Mouse (Mus musculus) forebrain, embryonic 12.5 days (tissue): ENCODE measurements around the gene Gpr39. TPM values are rescaled to one million over a fixed set of nuclear protein-coding genes. Genes with fewer than 3 reads are reported as not detected.

Experiments used
- ATAC-seq: fragments of 200-750 bp; cut with Nextera tagmentation; 2 replicates; pipeline ENCODE4 v1.8.0; 2017; ENCODE audit warnings: moderate TSS enrichment; ENCODE audit not compliant: low FRiP score
- H3K27ac ChIP-seq: fragments of 300-500 bp; sonication (generic); 2 replicates; pipeline ENCODE4 v1.5.1; 2016; ENCODE audit warnings: mild to moderate bottlenecking
- H3K27me3 ChIP-seq: fragments of 300-500 bp; sonication (generic); 2 replicates; pipeline ENCODE4 v1.6.1; 2016; ENCODE audit warnings: mild to moderate bottlenecking
- H3K36me3 ChIP-seq: fragments of 300-500 bp; sonication (generic); replicated peaks from 2 replicates; pipeline ENCODE4 v1.6.1; 2016; ENCODE audit warnings: mild to moderate bottlenecking
- H3K4me1 ChIP-seq: fragments of 300-500 bp; sonication (generic); 2 replicates; pipeline ENCODE4 v1.6.1; 2016
- H3K4me2 ChIP-seq: fragments of 300-500 bp; sonication (generic); 2 replicates; pipeline ENCODE4 v1.6.1; 2016; ENCODE audit warnings: mild to moderate bottlenecking, moderate library complexity
- H3K4me3 ChIP-seq: fragments of 300-500 bp; sonication (generic); replicated peaks from 2 replicates; pipeline ENCODE4 v1.5.1; 2016; ENCODE audit warnings: mild to moderate bottlenecking
- H3K9ac ChIP-seq: fragments of 300-500 bp; sonication (generic); 2 replicates; pipeline ENCODE4 v1.6.1; 2016; ENCODE audit warnings: mild to moderate bottlenecking
- H3K9me3 ChIP-seq: fragments of 300-500 bp; sonication (generic); 2 replicates; pipeline ENCODE4 v1.6.1; 2016
- WGBS: fragments of 180-500 bp; shearing (Covaris S2); methylation state at CpG from one replicate; pipeline ENCODE4 v1.1.7; 2016; 5-methylcytosine and 5-hydroxymethylcytosine counted together
- polyA plus RNA-seq: library from polyadenylated mRNA; unstranded; fragments of >200 nt; fragmentation: Nextera tagmentation; extraction: Ambion mirVana; gene quantifications from 2 replicates; pipeline ENCODE4 v1.2.1, GENCODE M21; 2016

Gpr39 gene
- polyA plus RNA-seq, 1 experiment from 2014 or later: not detected

GRCm38 (mm10) chr1:125663104-125663503 lies 13.7 kb upstream of the Gpr39 start:
- no peaks in the 10 kb centered on the region for H3K36me3 ChIP-seq
- H3K27ac ChIP-seq: no peak overlapping the region
- no peak overlapping the region for H3K4me3 ChIP-seq
- no peak overlapping the region for H3K9ac ChIP-seq
- H3K4me2 ChIP-seq: no peak overlapping the region
- 81% methylated on average over 4 of the region's 4 CpGs for WGBS
- no peaks in the 10 kb centered on the region for H3K4me1 ChIP-seq
- ATAC-seq: no peak
- no peaks in the 10 kb centered on the region for H3K9me3 ChIP-seq
- H3K27me3 ChIP-seq: no peaks in the 10 kb centered on the region

GRCm38 (mm10) chr1:125665127-125665637 lies 11.6 kb upstream of the Gpr39 start:
- H3K27me3 ChIP-seq: no peaks in the 10 kb centered on the region
- no peak overlapping the region for H3K27ac ChIP-seq
- no peaks in the 10 kb centered on the region for H3K4me1 ChIP-seq
- no peaks in the 10 kb centered on the region for H3K36me3 ChIP-seq
- WGBS: 79% methylated on average over 5 of the region's 5 CpGs
- no peaks in the 10 kb centered on the region for H3K9me3 ChIP-seq
- ATAC-seq: no peak
- H3K9ac ChIP-seq: no peak overlapping the region
- no peak overlapping the region for H3K4me2 ChIP-seq
- no peak overlapping the region for H3K4me3 ChIP-seq

DNA sequence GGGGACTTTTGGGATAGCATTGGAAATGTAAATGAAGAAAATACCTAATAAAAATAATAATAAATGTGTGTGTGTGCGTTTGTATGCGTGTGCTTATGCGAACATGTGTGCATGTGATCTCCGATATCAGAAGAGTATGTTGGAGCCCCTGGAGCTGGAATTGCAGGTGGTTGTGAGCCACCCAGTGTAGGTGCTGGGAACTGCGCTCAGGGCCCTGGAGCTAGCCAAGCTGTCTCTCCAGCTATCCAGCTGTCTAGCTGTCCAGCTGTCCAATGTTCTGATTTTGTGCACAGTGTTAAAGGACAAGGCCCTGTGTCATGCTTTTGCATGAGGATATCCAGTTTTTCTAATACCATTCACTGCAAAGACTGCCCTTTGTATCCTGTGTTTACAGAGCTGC lies 7.8 kb upstream of the Gpr39 start:
- Histone ChIP-seq H3K9me3 (no peaks in the 10 kb centered on the region), H3K27me3 (no peaks in the 10 kb centered on the region), H3K9ac (no peak overlapping the region), H3K4me3 (no peak overlapping the region), H3K36me3 (no peaks in the 10 kb centered on the region), H3K4me1 (no peaks in the 10 kb centered on the region), H3K4me2 (no peak overlapping the region), H3K27ac (no peak overlapping the region)
- no peak for ATAC-seq
- 87% methylated on average over 5 of the region's 5 CpGs for WGBS

DNA sequence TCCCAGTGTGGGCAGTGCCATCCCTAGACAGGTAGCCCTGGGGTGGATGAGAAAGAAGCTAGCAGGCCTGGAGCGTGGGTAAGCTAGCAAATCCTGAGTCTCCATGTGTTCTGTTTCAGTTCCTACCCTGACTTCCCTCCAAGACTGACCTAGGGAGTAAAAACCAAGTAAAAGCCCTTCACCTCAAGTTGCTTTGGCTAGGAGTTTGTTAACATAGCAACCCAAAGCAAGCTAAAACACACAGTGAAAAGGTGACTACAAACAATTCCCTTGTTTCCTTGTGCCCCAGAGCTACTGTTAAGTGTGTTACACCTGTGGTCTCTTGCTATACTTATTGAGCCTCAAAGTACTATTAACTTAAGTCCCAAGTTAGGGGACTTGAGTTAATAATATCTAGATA lies 1.6 kb upstream of the Gpr39 start:
- 92% methylated on average over 1 of the region's 1 CpGs for WGBS
- H3K27me3 ChIP-seq: no peaks in the 10 kb centered on the region
- no peak overlapping the region for H3K4me3 ChIP-seq
- no peaks in the 10 kb centered on the region for H3K36me3 ChIP-seq
- ATAC-seq: no peak
- H3K9me3 ChIP-seq: no peaks in the 10 kb centered on the region
- H3K9ac ChIP-seq: no peak overlapping the region
- H3K27ac ChIP-seq: no peak overlapping the region
- H3K4me1 ChIP-seq: no peaks in the 10 kb centered on the region
- no peak overlapping the region for H3K4me2 ChIP-seq

DNA sequence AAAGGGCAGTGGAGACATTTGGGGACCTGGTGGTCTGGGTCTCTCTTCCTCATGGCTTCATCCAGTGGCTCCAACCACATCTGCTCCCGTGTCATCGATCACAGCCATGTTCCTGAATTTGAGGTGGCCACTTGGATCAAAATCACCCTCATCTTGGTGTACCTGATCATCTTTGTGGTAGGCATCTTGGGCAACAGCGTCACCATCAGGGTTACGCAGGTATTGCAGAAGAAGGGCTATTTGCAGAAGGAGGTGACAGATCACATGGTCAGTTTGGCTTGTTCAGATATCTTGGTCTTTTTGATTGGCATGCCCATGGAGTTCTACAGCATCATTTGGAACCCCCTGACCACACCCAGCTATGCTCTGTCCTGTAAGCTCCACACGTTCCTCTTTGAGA lies 491 bp downstream of the Gpr39 start:
- WGBS: 91% methylated on average over 5 of the region's 5 CpGs
- no peak overlapping the region for H3K9ac ChIP-seq
- no peaks in the 10 kb centered on the region for H3K4me1 ChIP-seq
- no peaks in the 10 kb centered on the region for H3K9me3 ChIP-seq
- ATAC-seq: no peak
- no peak overlapping the region for H3K4me2 ChIP-seq
- H3K27me3 ChIP-seq: no peaks in the 10 kb centered on the region
- no peak overlapping the region for H3K4me3 ChIP-seq
- H3K36me3 ChIP-seq: no peaks in the 10 kb centered on the region
- no peak overlapping the region for H3K27ac ChIP-seq

DNA sequence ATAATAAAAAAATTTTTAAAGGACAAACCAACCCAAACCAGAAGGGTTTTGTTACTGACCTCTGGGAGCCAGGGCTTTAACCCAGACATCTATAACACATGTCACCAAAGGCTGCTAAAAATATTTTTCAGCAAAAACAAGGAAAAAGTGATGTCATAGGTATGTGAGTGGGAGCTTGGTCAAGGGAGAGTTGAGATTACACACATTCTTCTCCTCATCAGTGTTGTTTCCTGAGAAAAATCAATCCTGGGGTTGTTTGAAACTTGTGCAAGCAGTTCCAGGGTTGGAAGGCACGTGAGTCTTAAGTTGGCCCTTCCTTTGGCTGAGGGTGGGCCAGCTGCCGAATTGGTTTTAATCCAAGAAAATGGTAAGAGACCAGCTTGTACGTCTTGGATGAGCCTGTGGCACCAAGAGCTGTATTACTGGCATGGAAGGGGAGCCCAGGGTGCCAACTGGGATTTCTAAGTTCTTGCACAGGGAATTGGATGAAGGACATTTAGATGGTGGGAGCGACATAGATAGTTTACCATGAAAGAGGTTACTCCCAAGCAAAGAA lies 2.8 kb downstream of the Gpr39 start:
- Histone ChIP-seq H3K36me3 (no peaks in the 10 kb centered on the region), H3K9ac (no peak overlapping the region), H3K4me3 (no peak overlapping the region), H3K4me2 (no peak overlapping the region), H3K4me1 (no peaks in the 10 kb centered on the region), H3K27me3 (no peaks in the 10 kb centered on the region), H3K27ac (no peak overlapping the region), H3K9me3 (no peaks in the 10 kb centered on the region)
- 90% methylated on average over 4 of the region's 4 CpGs for WGBS
- no peak for ATAC-seq

GRCm38 (mm10) chr1:125684423-125684822 lies 7.6 kb downstream of the Gpr39 start:
- no peak for ATAC-seq
- 81% methylated on average over 3 of the region's 3 CpGs for WGBS
- H3K27me3 ChIP-seq: no peaks in the 10 kb centered on the region

DNA sequence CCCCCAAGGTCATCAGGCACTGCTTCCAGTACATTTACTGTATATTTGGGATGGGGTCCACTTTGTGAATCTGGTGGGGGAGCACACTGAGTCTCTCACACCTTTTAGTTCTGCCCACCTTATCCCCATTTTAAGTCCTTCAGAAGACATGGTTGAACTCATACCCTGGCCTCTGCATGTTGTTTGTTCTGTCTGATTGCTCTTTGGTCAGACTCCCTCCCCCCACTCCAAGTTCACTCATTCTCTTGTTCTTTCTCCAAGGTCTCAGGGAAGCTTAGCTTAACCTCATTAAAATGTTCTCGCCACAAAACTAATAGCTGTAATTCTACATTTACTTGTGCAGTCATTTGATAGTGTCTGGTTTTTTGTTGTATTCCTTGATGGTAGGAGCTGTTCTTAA lies 8.5 kb downstream of the Gpr39 start:
- Histone ChIP-seq H3K27ac (no peak overlapping the region), H3K9me3 (no peaks in the 10 kb centered on the region), H3K27me3 (no peaks in the 10 kb centered on the region), H3K9ac (no peak overlapping the region), H3K4me2 (no peak overlapping the region), H3K4me1 (no peaks in the 10 kb centered on the region), H3K36me3 (no peaks in the 10 kb centered on the region), H3K4me3 (no peak overlapping the region)
- WGBS: 81% methylated on average over 1 of the region's 1 CpGs
- ATAC-seq: no peak

More at GRCm38 (mm10) chr1:125684423-125684822, 7.6 kb downstream of the Gpr39 start:
- Histone ChIP-seq H3K4me1 (no peaks in the 10 kb centered on the region), H3K27ac (no peak overlapping the region), H3K4me2 (no peak overlapping the region), H3K9ac (no peak overlapping the region), H3K9me3 (no peaks in the 10 kb centered on the region), H3K36me3 (no peaks in the 10 kb centered on the region), H3K4me3 (no peak overlapping the region)

DNA sequence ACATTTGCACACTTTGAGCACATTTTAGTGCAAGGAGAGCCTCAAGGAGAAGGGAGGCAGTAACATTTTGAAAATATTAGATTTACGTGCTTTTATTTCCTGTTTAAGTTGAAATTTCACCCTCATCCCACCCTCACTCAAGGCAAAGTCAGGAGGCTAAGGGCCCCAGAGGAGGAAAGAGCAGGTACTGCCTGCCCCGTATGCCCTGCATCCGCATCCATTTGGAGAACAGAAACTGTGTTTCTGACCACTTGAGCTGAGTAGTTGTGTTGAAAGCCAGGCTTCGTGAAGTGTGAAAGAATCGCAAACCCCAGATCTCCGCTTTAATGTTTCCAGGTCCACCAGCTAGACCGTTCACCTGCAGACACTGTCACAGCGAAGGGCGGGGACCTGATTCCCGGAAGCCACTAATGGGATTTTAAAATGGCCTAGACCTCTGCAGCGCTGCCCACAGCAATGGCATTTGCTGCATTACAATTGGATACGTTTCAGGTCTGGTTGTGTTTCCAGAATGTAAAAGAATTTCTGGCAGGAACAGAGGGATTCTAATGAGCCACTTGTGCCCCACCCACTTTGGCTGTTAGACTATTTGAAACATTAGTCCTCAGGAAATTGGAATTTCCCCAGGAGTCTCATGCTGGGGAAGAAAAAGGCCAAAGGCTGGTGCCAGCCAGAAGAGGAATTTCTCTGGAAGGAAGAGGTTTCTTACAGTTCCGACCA lies 11.1 kb downstream of the Gpr39 start:
- WGBS: 78% methylated on average over 13 of the region's 13 CpGs
- H3K4me3 ChIP-seq: no peak overlapping the region
- H3K9me3 ChIP-seq: no peaks in the 10 kb centered on the region
- H3K27ac ChIP-seq: no peak overlapping the region
- H3K4me1 ChIP-seq: no peaks in the 10 kb centered on the region
- no peaks in the 10 kb centered on the region for H3K27me3 ChIP-seq
- H3K36me3 ChIP-seq: no peaks in the 10 kb centered on the region
- no peak overlapping the region for H3K4me2 ChIP-seq
- no peak for ATAC-seq
- H3K9ac ChIP-seq: no peak overlapping the region

DNA sequence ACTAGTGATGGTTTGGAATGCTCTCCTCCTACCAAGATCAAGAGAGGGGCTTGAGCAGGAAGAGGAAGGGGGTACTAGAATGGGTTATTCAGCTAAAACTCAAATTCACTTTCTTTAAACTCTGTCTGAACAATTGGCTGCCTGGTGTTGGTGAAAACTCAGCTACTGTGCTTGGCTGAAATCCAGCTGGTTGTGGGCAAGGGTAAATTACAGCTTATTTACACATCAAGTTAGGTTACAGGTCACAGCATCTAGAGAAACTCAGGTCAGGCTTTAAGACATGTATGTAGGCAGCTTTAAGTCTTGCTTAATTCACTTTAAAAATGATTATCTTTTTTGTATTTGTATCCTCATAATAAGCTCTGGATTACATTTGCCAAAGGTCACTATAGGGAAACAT lies 16.7 kb downstream of the Gpr39 start:
- Histone ChIP-seq H3K9me3 (no peaks in the 10 kb centered on the region), H3K36me3 (no peaks in the 10 kb centered on the region), H3K4me3 (no peak overlapping the region), H3K4me2 (no peak overlapping the region), H3K27me3 (no peaks in the 10 kb centered on the region), H3K4me1 (no peaks in the 10 kb centered on the region), H3K9ac (no peak overlapping the region), H3K27ac (no peak overlapping the region)
- ATAC-seq: no peak

DNA sequence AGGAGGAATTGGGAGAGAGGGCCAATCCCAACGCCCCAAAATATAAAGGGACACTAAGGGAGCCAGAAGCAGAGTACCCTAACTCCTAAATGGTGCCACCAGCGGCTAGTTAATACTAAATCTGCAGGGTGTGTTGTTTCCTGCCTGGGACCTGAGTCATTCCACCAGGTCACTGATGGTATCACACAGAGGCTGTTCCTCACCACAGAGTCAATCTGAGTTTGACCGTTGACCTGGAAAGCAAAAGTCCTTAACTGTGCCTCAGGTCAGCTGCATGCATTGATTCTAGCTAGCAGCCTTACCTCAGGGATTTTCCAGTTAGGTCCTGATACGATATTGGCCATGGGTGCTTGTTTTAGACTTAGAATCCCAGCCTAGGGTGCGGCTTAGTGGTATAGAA lies 17.5 kb downstream of the Gpr39 start:
- Histone ChIP-seq H3K9ac (no peak overlapping the region), H3K9me3 (no peaks in the 10 kb centered on the region), H3K27me3 (no peaks in the 10 kb centered on the region), H3K4me3 (no peak overlapping the region), H3K36me3 (no peaks in the 10 kb centered on the region), H3K4me2 (no peak overlapping the region), H3K4me1 (no peaks in the 10 kb centered on the region), H3K27ac (no peak overlapping the region)
- 82% methylated on average over 5 of the region's 5 CpGs for WGBS
- no peak for ATAC-seq

- no peaks in the 10 kb centered on the region for H3K27me3 ChIP-seq
- no peak overlapping the region for H3K4me3 ChIP-seq
- no peak overlapping the region for H3K9ac ChIP-seq
- ATAC-seq: no peak
- H3K9me3 ChIP-seq: no peaks in the 10 kb centered on the region
- no peak overlapping the region for H3K4me2 ChIP-seq
- H3K4me1 ChIP-seq: no peaks in the 10 kb centered on the region
- no peak overlapping the region for H3K27ac ChIP-seq
- WGBS: 85% methylated on average over 4 of the region's 4 CpGs
- H3K36me3 ChIP-seq: no peaks in the 10 kb centered on the region
These were observed 24.4 kb downstream of the Gpr39 start for GRCm38 (mm10) chr1:125701101-125701590.

- H3K36me3 ChIP-seq: no peaks in the 10 kb centered on the region
- H3K27me3 ChIP-seq: no peaks in the 10 kb centered on the region
- no peak overlapping the region for H3K27ac ChIP-seq
- no peaks in the 10 kb centered on the region for H3K4me1 ChIP-seq
- no peak; the same call in 1 of the 2 replicates for ATAC-seq
- H3K4me2 ChIP-seq: no peak overlapping the region
- H3K9me3 ChIP-seq: no peaks in the 10 kb centered on the region
- no peak overlapping the region for H3K4me3 ChIP-seq
- 83% methylated on average over 7 of the region's 7 CpGs for WGBS
- H3K9ac ChIP-seq: no peak overlapping the region
These were observed 25.0 kb downstream of the Gpr39 start for GRCm38 (mm10) chr1:125701773-125702172.
